Mouse (Mus musculus): Measurements from ENCODE around the gene Sytl1. TPM values are rescaled to one million over a fixed set of nuclear protein-coding genes. Genes with fewer than 3 reads are reported as not detected.

Gene Sytl1
- polyA plus RNA-seq, 1 experiment: not detected

DNA sequence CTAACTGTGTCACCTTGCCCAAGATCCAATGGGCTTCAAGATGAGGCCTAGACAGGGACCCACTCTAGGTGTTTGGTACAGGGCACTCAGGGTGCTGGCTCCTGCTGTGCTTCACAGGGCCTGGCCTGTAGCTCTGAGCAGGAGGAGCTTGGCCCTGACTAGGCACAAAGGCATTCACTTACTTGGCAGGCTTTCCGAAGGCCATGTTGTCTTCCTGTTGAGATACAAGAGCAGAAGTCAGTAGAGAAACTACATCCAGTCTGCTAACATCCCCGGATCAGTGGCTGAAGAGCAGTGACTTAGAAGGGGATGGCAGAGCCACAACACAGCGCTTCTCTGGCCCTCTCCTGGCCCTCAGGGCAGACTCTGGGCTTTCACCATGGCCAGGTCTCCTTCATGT, 6.7 kb upstream of the Sytl1 start:
- 86% methylated on average over 3 of the region's 3 CpGs for WGBS
- H3K27ac ChIP-seq (ENCODE audit: insufficient read depth, low read depth, low read length): no peak overlapping the region
- no peak overlapping the region for H3K4me3 ChIP-seq (ENCODE audit: insufficient read depth, low read depth, low read length)
- TF ChIP-seq CTCF (IDR thresholded peaks at IDR 0.05; ENCODE audit: insufficient read depth, low read depth, low read length): no peak
- TF ChIP-seq POLR2A (IDR thresholded peaks at IDR 0.05; ENCODE audit: insufficient read depth, low read depth, low read length): no peak
- no peaks in the 10 kb centered on the region for H3K4me1 ChIP-seq (ENCODE audit: control insufficient read depth, insufficient read depth, low read length)

GRCm38 (mm10) chr4:133268931-133269330, 6.0 kb upstream of the Sytl1 start:
- Histone ChIP-seq H3K4me1 (ENCODE audit: control insufficient read depth, insufficient read depth, low read length) (no peaks in the 10 kb centered on the region), H3K4me3 (ENCODE audit: insufficient read depth, low read depth, low read length) (no peak overlapping the region), H3K27ac (ENCODE audit: insufficient read depth, low read depth, low read length) (no peak overlapping the region)
- no peak for TF ChIP-seq POLR2A (IDR thresholded peaks at IDR 0.05; ENCODE audit: insufficient read depth, low read depth, low read length)
- TF ChIP-seq CTCF (IDR thresholded peaks at IDR 0.05; ENCODE audit: insufficient read depth, low read depth, low read length): no peak
- 97% methylated on average over 3 of the region's 3 CpGs for WGBS

GRCm38 (mm10) chr4:133266248-133266880, 3.5 kb upstream of the Sytl1 start:
- no peaks in the 10 kb centered on the region for H3K4me1 ChIP-seq (ENCODE audit: control insufficient read depth, insufficient read depth, low read length)
- TF ChIP-seq CTCF (IDR thresholded peaks at IDR 0.05; ENCODE audit: insufficient read depth, low read depth, low read length) (no peak), POLR2A (IDR thresholded peaks at IDR 0.05; ENCODE audit: insufficient read depth, low read depth, low read length) (no peak)

GRCm38 (mm10) chr4:133265759-133266158, 2.8 kb upstream of the Sytl1 start:
- H3K4me3 ChIP-seq (ENCODE audit: insufficient read depth, low read depth, low read length): no peak overlapping the region
- 96% methylated on average over 4 of the region's 4 CpGs for WGBS
- TF ChIP-seq CTCF (IDR thresholded peaks at IDR 0.05; ENCODE audit: insufficient read depth, low read depth, low read length) (no peak), POLR2A (IDR thresholded peaks at IDR 0.05; ENCODE audit: insufficient read depth, low read depth, low read length) (no peak)

More at GRCm38 (mm10) chr4:133266248-133266880, 3.5 kb upstream of the Sytl1 start:
- 91% methylated on average over 12 of the region's 12 CpGs for WGBS
- Histone ChIP-seq H3K4me3 (ENCODE audit: insufficient read depth, low read depth, low read length) (no peak overlapping the region), H3K27ac (ENCODE audit: insufficient read depth, low read depth, low read length) (no peak overlapping the region)

GRCm38 (mm10) chr4:133265297-133265696, 2.4 kb upstream of the Sytl1 start:
- Histone ChIP-seq H3K4me1 (ENCODE audit: control insufficient read depth, insufficient read depth, low read length) (no peaks in the 10 kb centered on the region), H3K4me3 (ENCODE audit: insufficient read depth, low read depth, low read length) (no peak overlapping the region), H3K27ac (ENCODE audit: insufficient read depth, low read depth, low read length) (no peak overlapping the region)
- 98% methylated on average over 3 of the region's 3 CpGs for WGBS
- TF ChIP-seq POLR2A (IDR thresholded peaks at IDR 0.05; ENCODE audit: insufficient read depth, low read depth, low read length) (no peak), CTCF (IDR thresholded peaks at IDR 0.05; ENCODE audit: insufficient read depth, low read depth, low read length) (no peak)

More at GRCm38 (mm10) chr4:133265759-133266158, 2.8 kb upstream of the Sytl1 start:
- Histone ChIP-seq H3K27ac (ENCODE audit: insufficient read depth, low read depth, low read length) (no peak overlapping the region), H3K4me1 (ENCODE audit: control insufficient read depth, insufficient read depth, low read length) (no peaks in the 10 kb centered on the region)

- TF ChIP-seq CTCF (IDR thresholded peaks at IDR 0.05; ENCODE audit: insufficient read depth, low read depth, low read length) (no peak), POLR2A (IDR thresholded peaks at IDR 0.05; ENCODE audit: insufficient read depth, low read depth, low read length) (no peak)
- 89% methylated on average over 2 of the region's 2 CpGs for WGBS
- H3K4me3 ChIP-seq (ENCODE audit: insufficient read depth, low read depth, low read length): no peak overlapping the region
- H3K4me1 ChIP-seq (ENCODE audit: control insufficient read depth, insufficient read depth, low read length): no peaks in the 10 kb centered on the region
- no peak overlapping the region for H3K27ac ChIP-seq (ENCODE audit: insufficient read depth, low read depth, low read length)
Observed at GRCm38 (mm10) chr4:133264559-133264958, 1.6 kb upstream of the Sytl1 start.

- TF ChIP-seq CTCF (IDR thresholded peaks at IDR 0.05; ENCODE audit: insufficient read depth, low read depth, low read length): no peak
- no peak for TF ChIP-seq POLR2A (IDR thresholded peaks at IDR 0.05; ENCODE audit: insufficient read depth, low read depth, low read length)
- no peak overlapping the region for H3K27ac ChIP-seq (ENCODE audit: insufficient read depth, low read depth, low read length)
- H3K4me1 ChIP-seq (ENCODE audit: control insufficient read depth, insufficient read depth, low read length): no peaks in the 10 kb centered on the region
- no peak overlapping the region for H3K4me3 ChIP-seq (ENCODE audit: insufficient read depth, low read depth, low read length)
- WGBS: 89% methylated on average over 5 of the region's 5 CpGs
Observed at GRCm38 (mm10) chr4:133263756-133264155, 843 bp upstream of the Sytl1 start.

- no peak overlapping the region for H3K4me3 ChIP-seq (ENCODE audit: insufficient read depth, low read depth, low read length)
- WGBS: 72% methylated on average over 7 of the region's 7 CpGs
- TF ChIP-seq POLR2A (IDR thresholded peaks at IDR 0.05; ENCODE audit: insufficient read depth, low read depth, low read length): no peak
- no peak for TF ChIP-seq CTCF (IDR thresholded peaks at IDR 0.05; ENCODE audit: insufficient read depth, low read depth, low read length)
- H3K27ac ChIP-seq (ENCODE audit: insufficient read depth, low read depth, low read length): no peak overlapping the region
- no peaks in the 10 kb centered on the region for H3K4me1 ChIP-seq (ENCODE audit: control insufficient read depth, insufficient read depth, low read length)
Observed at GRCm38 (mm10) chr4:133262375-133262765, 543 bp downstream of the Sytl1 start.

- H3K4me1 ChIP-seq (ENCODE audit: control insufficient read depth, insufficient read depth, low read length): no peaks in the 10 kb centered on the region
- no peak overlapping the region for H3K27ac ChIP-seq (ENCODE audit: insufficient read depth, low read depth, low read length)
- TF ChIP-seq CTCF (IDR thresholded peaks at IDR 0.05; ENCODE audit: insufficient read depth, low read depth, low read length) (no peak), POLR2A (IDR thresholded peaks at IDR 0.05; ENCODE audit: insufficient read depth, low read depth, low read length) (no peak)
- WGBS: 70% methylated on average over 10 of the region's 10 CpGs
- H3K4me3 ChIP-seq (ENCODE audit: insufficient read depth, low read depth, low read length): no peak overlapping the region
Observed at GRCm38 (mm10) chr4:133261641-133262374, 1.1 kb downstream of the Sytl1 start.

Measured in olfactory bulb, adult 2 months (tissue).